Mouse (Mus musculus) ES-E14 (cell line): ENCODE data around the gene Kctd13. TPM values are rescaled to one million over a fixed set of nuclear protein-coding genes. Genes with fewer than 3 reads are reported as not detected.
A peak's percentile ranks its signal among the peaks of the same experiment; 100 is the strongest.

Experiments used
- DNase-seq: peaks from one replicate; pipeline ENCODE4 v3.0.0-alpha.2; 2013; ENCODE audit warnings: low read depth, low spot score
- H3K27ac ChIP-seq: 2 replicates; pipeline ENCODE4 v1.5.1; 2012; ENCODE audit warnings: low read depth, mild to moderate bottlenecking, low read length, moderate library complexity, mixed read lengths; ENCODE audit not compliant: poor library complexity, insufficient read depth, severe bottlenecking
- H3K36me3 ChIP-seq: 2 replicates; pipeline ENCODE4 v1.6.1; 2012; ENCODE audit warnings: mild to moderate bottlenecking, low read length, moderate library complexity, mixed read lengths; ENCODE audit not compliant: control insufficient read depth, poor library complexity, insufficient read depth, severe bottlenecking
- H3K4me1 ChIP-seq, 2 experiments: fragments of 150-350 bp in 1 of 2; sonication (generic) in 1 of 2; 2 replicates each; pipeline ENCODE4 v1.6.1; 2012; ENCODE audit warnings: low read length in 2 of 2, mild to moderate bottlenecking in 1 of 2, mixed read lengths in 1 of 2; ENCODE audit not compliant: control insufficient read depth in 2 of 2, insufficient read depth in 2 of 2, poor library complexity in 1 of 2
- H3K4me3 ChIP-seq, 2 experiments: fragments of 150-350 bp in 1 of 2; sonication (generic) in 1 of 2; 2 replicates each; pipeline ENCODE4 v1.5.1; 2012; ENCODE audit warnings: low read length in 2 of 2, low read depth in 1 of 2, mild to moderate bottlenecking in 1 of 2, mixed read lengths in 1 of 2; ENCODE audit not compliant: insufficient read depth in 1 of 2, poor library complexity in 1 of 2, severe bottlenecking in 1 of 2
- H3K9ac ChIP-seq: 2 replicates; pipeline ENCODE4 v1.6.1; 2012; ENCODE audit warnings: low read depth, mild to moderate bottlenecking, low read length, mixed read lengths; ENCODE audit not compliant: poor library complexity, insufficient read depth, severe bottlenecking
- H3K9me3 ChIP-seq: fragments of 150-350 bp; sonication (generic); 2 replicates; pipeline ENCODE4 v1.6.1; 2012; ENCODE audit warnings: low read depth, mild to moderate bottlenecking, low read length; ENCODE audit not compliant: control insufficient read depth, insufficient read depth
- CHD2 ChIP-seq: IDR thresholded peaks from 2 replicates; pipeline ENCODE4 v1.6.1; 2014; ENCODE audit warnings: mild to moderate bottlenecking, low read depth, low read length, inconsistent platforms
- HCFC1 ChIP-seq: IDR thresholded peaks from 2 replicates; pipeline ENCODE4 v1.6.1; 2012; ENCODE audit warnings: low read length, inconsistent platforms, borderline replicate concordance; ENCODE audit not compliant: insufficient read depth
- MAFK ChIP-seq: IDR thresholded peaks from 2 replicates; pipeline ENCODE4 v1.6.1; 2014; ENCODE audit warnings: mild to moderate bottlenecking, low read depth, low read length, inconsistent platforms; ENCODE audit not compliant: insufficient read depth
- ZC3H11A ChIP-seq: IDR thresholded peaks from 2 replicates; pipeline ENCODE4 v1.6.1; 2012; ENCODE audit warnings: low read depth, mild to moderate bottlenecking, inconsistent platforms, low read length, borderline replicate concordance
- ZNF384 ChIP-seq: IDR thresholded peaks from 2 replicates; pipeline ENCODE4 v1.6.1; 2012; ENCODE audit warnings: low read depth, low read length, inconsistent platforms
- in situ Hi-C, 2 experiments: fragments of 600-800 bp; cut with MboI; formaldehyde crosslinking; loops; one replicate each; pipeline ENCODE4 v1.15.1; 2025; ENCODE audit warnings: low sequenced_read_pairs in 2 of 2, inconsistent platforms in 1 of 2; ENCODE audit not compliant: unreplicated experiment in 2 of 2
- total RNA-seq: library from RNA; depleted of rRNA; stranded (reverse); fragments of 300-350 nt; gene quantifications from 2 replicates; pipeline ENCODE4 v1.2.3, GENCODE M21; 2012

The Kctd13 gene
- total RNA-seq, 1 experiment, result 13.2 TPM

- Histone ChIP-seq H3K4me3 (no peak overlapping the region), H3K4me1 (no peaks in the 10 kb centered on the region), H3K27ac (no peak overlapping the region), H3K9ac (no peak overlapping the region), H3K36me3 (no peaks in the 10 kb centered on the region), H3K9me3 (no peaks in the 10 kb centered on the region)
- TF ChIP-seq MAFK (peak; percentile 85), HCFC1 (no peak), ZNF384 (no peak), CHD2 (no peak), ZC3H11A (no peak)
- no peak for DNase-seq
- in situ Hi-C loops, result no loop called here
Observed at GRCm38 (mm10) chr7:126919973-126920372, 8.7 kb upstream of the Kctd13 start.

GRCm38 (mm10) chr7:126921563-126921962, 7.1 kb upstream of the Kctd13 start:
- no peak for DNase-seq
- in situ Hi-C loops, result no loop called here
- H3K36me3 ChIP-seq, result no peaks in the 10 kb centered on the region
- no peaks in the 10 kb centered on the region for H3K4me1 ChIP-seq
- TF ChIP-seq HCFC1 (no peak), CHD2 (no peak), ZC3H11A (no peak), MAFK (no peak), ZNF384 (no peak)
- no peaks in the 10 kb centered on the region for H3K9me3 ChIP-seq
- H3K9ac ChIP-seq, result no peak overlapping the region
- H3K4me3 ChIP-seq, result no peak overlapping the region
- no peak overlapping the region for H3K27ac ChIP-seq

- Histone ChIP-seq H3K4me1 (no peaks in the 10 kb centered on the region), H3K27ac (no peak within 1 kb of the TSS), H3K4me3 (no peak within 1 kb of the TSS), H3K9me3 (no peaks in the 10 kb centered on the region), H3K36me3 (no peaks in the 10 kb centered on the region), H3K9ac (no peak within 1 kb of the TSS)
- TF ChIP-seq CHD2 (no peak), ZNF384 (no peak), HCFC1 (no peak), MAFK (no peak), ZC3H11A (no peak)
- no peak for DNase-seq
- in situ Hi-C loops, result no loop called here
Observed at GRCm38 (mm10) chr7:126922624-126923060, 6.0 kb upstream of the Kctd13 start, which contains the start of gene Tmem219. Tmem219 (minus strand) TSS chr7:126922917.

- Histone ChIP-seq H3K36me3 (no peaks in the 10 kb centered on the region), H3K4me1 (no peaks in the 10 kb centered on the region), H3K4me3 (no peak overlapping the region), H3K9ac (no peak overlapping the region), H3K27ac (no peak overlapping the region), H3K9me3 (no peaks in the 10 kb centered on the region)
- no peak for DNase-seq
- in situ Hi-C loops, result no loop called here
- TF ChIP-seq HCFC1, result no peak
- TF ChIP-seq ZC3H11A, result no peak
- no peak for TF ChIP-seq CHD2
- TF ChIP-seq ZNF384, result no peak
- no peak for TF ChIP-seq MAFK
Observed at GRCm38 (mm10) chr7:126923999-126924398, 4.7 kb upstream of the Kctd13 start.

GRCm38 (mm10) chr7:126926299-126926698, 2.4 kb upstream of the Kctd13 start:
- no peaks in the 10 kb centered on the region for H3K9me3 ChIP-seq
- H3K9ac ChIP-seq, result no peak overlapping the region
- TF ChIP-seq ZC3H11A (no peak), ZNF384 (no peak), CHD2 (no peak), HCFC1 (no peak), MAFK (no peak)
- in situ Hi-C loops, result no loop called here
- no peak overlapping the region for H3K27ac ChIP-seq
- no peak for DNase-seq
- peaks cover 0 to 4% of the 10 kb centered on the region in 2 experiments; a peak in 1 of 4 replicates for H3K4me1 ChIP-seq
- peaks cover 3% of the 10 kb centered on the region; the same call in 1 of the 2 replicates for H3K36me3 ChIP-seq
- H3K4me3 ChIP-seq, result no peak overlapping the region
